Mouse (Mus musculus) G1E (cell line): ENCODE data around the gene Galr3.

Experiments
- CTCF ChIP-seq: IDR thresholded peaks from 2 replicates; pipeline ENCODE4 v1.5.1; 2012; ENCODE audit warnings: low read depth, low read length, inconsistent platforms, mixed read lengths
- GATA1 ChIP-seq: IDR thresholded peaks from 2 replicates; pipeline ENCODE4 v1.6.1; 2012; ENCODE audit warnings: borderline replicate concordance, low read length, inconsistent platforms, mixed read lengths

DNA sequence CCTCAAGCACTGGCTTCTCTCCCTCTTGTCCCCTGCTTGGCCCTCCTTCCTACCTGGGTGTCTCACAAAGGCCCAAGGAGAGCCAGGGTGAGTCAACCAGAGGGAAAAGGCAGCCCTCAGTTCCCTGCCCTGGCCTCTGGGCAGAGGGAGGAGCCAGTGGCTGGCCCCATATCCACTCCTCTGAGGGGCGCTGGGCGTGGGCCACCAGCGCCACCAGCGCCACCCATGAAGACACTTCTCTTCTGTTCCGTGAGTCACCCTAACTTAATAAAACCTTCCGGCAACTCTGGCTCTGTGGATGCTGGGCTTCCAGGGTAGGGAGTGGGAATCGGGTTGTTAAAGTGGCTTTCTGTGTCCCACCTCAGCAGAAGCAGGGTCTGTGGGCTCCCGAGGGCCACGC, 36.1 kb upstream of the Galr3 start:
- TF ChIP-seq CTCF: no peak
- no peak for TF ChIP-seq GATA1
